21 mouse cellular contexts compared by ENCODE assay signal in genomic region chr8:83571791-83572190, GRCm38 (mm10). TPM values are rescaled to one million over a fixed set of nuclear protein-coding genes. Genes with fewer than 3 reads are reported as not detected.
DNase-seq lines count a peak whose midpoint lies in the region; ATAC-seq and TF ChIP-seq lines count a peak whose summit lies in the region.
"Had no signal": no experiment of that assay in that cellular context is flagged by ENCODE, and none has a peak within 500 bp of the region (broad histone marks: within the 10 kb centered on the region; RNA-seq: fewer than 3 reads in every experiment).

No protein-coding gene starts in this region.

- ATAC-seq in hindbrain, embryonic 13.5 days (ENCODE audit: low FRiP score): no peak
- ATAC-seq: activated CD4-positive, CD25-positive, alpha-beta regulatory T cell, adult 4 months; forebrain, embryonic 16.5 days; hindbrain, postnatal 0 days had no signal

- 88% methylated on average over 10 of the region's 10 CpGs for whole genome bisulfite sequencing in cerebellum, adult 2 months
- 92% methylated on average over 10 of the region's 10 CpGs for WGBS in limb, embryonic 10.5 days
- 95% methylated on average over 10 of the region's 10 CpGs for WGBS in hindbrain, embryonic 13.5 days

- no peak for TF ChIP-seq POLR2A in cerebellum, adult 2 months (IDR thresholded peaks at IDR 0.05; ENCODE audit: borderline replicate concordance, insufficient read depth, low read length)

- H3K36me3 ChIP-seq in limb, embryonic 10.5 days: peaks cover 78% of the 10 kb centered on the region
- H3K36me3 ChIP-seq in hindbrain, embryonic 13.5 days: peaks cover 57% of the 10 kb centered on the region

- peaks cover 34% of the 10 kb centered on the region for H3K4me1 ChIP-seq in cerebellum, adult 2 months (ENCODE audit: control insufficient read depth, insufficient read depth, low read length)
- peaks cover 40% of the 10 kb centered on the region for H3K4me1 ChIP-seq in limb, embryonic 10.5 days
- H3K4me1 ChIP-seq in hindbrain, embryonic 13.5 days (replicated peaks): peaks cover 48% of the 10 kb centered on the region

- H3K27ac ChIP-seq in cerebellum, adult 2 months (ENCODE audit: insufficient read depth, low read length): no peak overlapping the region
- H3K27ac ChIP-seq in limb, embryonic 10.5 days: no peak overlapping the region
- H3K27ac ChIP-seq in hindbrain, embryonic 13.5 days: no peak overlapping the region
- H3K27ac ChIP-seq: hindbrain, postnatal 0 days; liver, embryonic 13.5 days; midbrain, embryonic 12.5 days; neural tube, embryonic 12.5 days had no signal

- H3K27me3 ChIP-seq in cerebellum, adult 2 months (ENCODE audit: control insufficient read depth, insufficient read depth, low read length): no peaks in the 10 kb centered on the region
- H3K27me3 ChIP-seq in limb, embryonic 10.5 days (ENCODE audit: low read depth, poor library complexity, severe bottlenecking): no peaks in the 10 kb centered on the region
- H3K27me3 ChIP-seq in hindbrain, embryonic 13.5 days: no peaks in the 10 kb centered on the region
- H3K27me3 ChIP-seq: liver, embryonic 13.5 days; midbrain, embryonic 12.5 days; neural tube, embryonic 12.5 days had no signal

- no peak for TF ChIP-seq CTCF in cerebellum, adult 2 months (IDR thresholded peaks at IDR 0.05; ENCODE audit: borderline replicate concordance, insufficient read depth, low read depth, low read length)

- H3K4me2 ChIP-seq in hindbrain, embryonic 13.5 days: no peak overlapping the region
- H3K4me2 ChIP-seq: liver, embryonic 13.5 days; midbrain, embryonic 12.5 days; neural tube, embryonic 12.5 days had no signal

- no peak overlapping the region for H3K4me3 ChIP-seq in cerebellum, adult 2 months (replicated peaks; ENCODE audit: insufficient read depth, low read depth, low read length)
- H3K4me3 ChIP-seq in limb, embryonic 10.5 days: no peak overlapping the region
- no peak overlapping the region for H3K4me3 ChIP-seq in hindbrain, embryonic 13.5 days
- H3K4me3 ChIP-seq: liver, embryonic 13.5 days; midbrain, embryonic 12.5 days; neural tube, embryonic 12.5 days had no signal

- DNase-seq in cerebellum, adult 18-20 months: peak; percentile 3 to 6
- no peak for DNase-seq in cerebellum, postnatal 36 days
- DNase-seq in layer of hippocampus, adult 11-12 months (ENCODE audit: low spot score): peak; percentile 4
- no peak for DNase-seq in layer of hippocampus, adult 8-10 months (ENCODE audit: low spot score in 2 of 2)
- peak; percentile 8 to 16 for DNase-seq in cerebellum, adult 2 months
- peak; percentile 28 for DNase-seq in limb, embryonic 10.5 days (ENCODE audit: low spot score)
- no peak for DNase-seq in right cerebral cortex, postnatal 10 days (ENCODE audit: low spot score in 2 of 2)
- DNase-seq: gastrocnemius, postnatal 36 days; kidney, postnatal 25 days; liver, embryonic 13.5 days; lung, postnatal 14 days; retina, postnatal 1 day had no signal

- H3K9ac ChIP-seq in hindbrain, embryonic 13.5 days: no peak overlapping the region
- H3K9ac ChIP-seq: liver, embryonic 13.5 days; midbrain, embryonic 12.5 days; neural tube, embryonic 12.5 days had no signal

- no peaks in the 10 kb centered on the region for H3K9me3 ChIP-seq in limb, embryonic 10.5 days (replicated peaks)
- H3K9me3 ChIP-seq in hindbrain, embryonic 13.5 days: no peaks in the 10 kb centered on the region
- H3K9me3 ChIP-seq: liver, embryonic 13.5 days; midbrain, embryonic 12.5 days; neural tube, embryonic 12.5 days had no signal

RNA-seq across cellular contexts. Expression of gene Ndufb7, which starts 5.3 kb away (rescaled TPM):
- 100 to 1,000 TPM in 3 of 4 experiments, 10 to 100 TPM in 1; 97.6 to 159 (median 131) TPM for total RNA-seq in layer of hippocampus, adult 8-10 months (2022)
- polyA plus RNA-seq in cerebellum, adult 2 months (2012; rRNA removed): 394 and 445 TPM in 2 replicates
- polyA plus RNA-seq in limb, embryonic 10.5 days (2016; fragmentation: Nextera tagmentation; extraction: Ambion mirVana): 316 and 317 TPM in 2 replicates
- 375 and 381 TPM in 2 replicates for polyA plus RNA-seq in hindbrain, embryonic 13.5 days (2015; fragmentation: Nextera tagmentation; extraction: Ambion mirVana)

RNA-seq across cellular contexts. Expression of gene Tecr, which starts 36.0 kb away (rescaled TPM):
- 100 to 1,000 TPM; 568 to 585 (median 584) TPM for total RNA-seq in layer of hippocampus, adult 8-10 months (2022)
- 1,238 and 1,304 TPM in 2 replicates for polyA plus RNA-seq in cerebellum, adult 2 months (2012; rRNA removed)
- polyA plus RNA-seq in limb, embryonic 10.5 days (2016; fragmentation: Nextera tagmentation; extraction: Ambion mirVana): 684 and 695 TPM in 2 replicates
- 998 and 1,025 TPM in 2 replicates for polyA plus RNA-seq in hindbrain, embryonic 13.5 days (2015; fragmentation: Nextera tagmentation; extraction: Ambion mirVana)

RNA-seq across cellular contexts. Expression of gene Dnajb1, which starts 36.2 kb away (rescaled TPM):
- total RNA-seq in layer of hippocampus, adult 8-10 months (2022): 10 to 100 TPM; 30.9 to 52.4 (median 41.9) TPM
- polyA plus RNA-seq in cerebellum, adult 2 months (2012; rRNA removed): 29.9 and 33.0 TPM in 2 replicates
- polyA plus RNA-seq in limb, embryonic 10.5 days (2016; fragmentation: Nextera tagmentation; extraction: Ambion mirVana): 78.0 and 89.8 TPM in 2 replicates
- 54.1 and 54.2 TPM in 2 replicates for polyA plus RNA-seq in hindbrain, embryonic 13.5 days (2015; fragmentation: Nextera tagmentation; extraction: Ambion mirVana)

RNA-seq across cellular contexts. Expression of gene Olfr370, which starts 36.2 kb away (rescaled TPM):
- not detected for total RNA-seq in layer of hippocampus, adult 8-10 months (2022)
- not detected in 2 replicates for polyA plus RNA-seq in cerebellum, adult 2 months (2012; rRNA removed)
- not detected in 2 replicates for polyA plus RNA-seq in limb, embryonic 10.5 days (2016; fragmentation: Nextera tagmentation; extraction: Ambion mirVana)
- 0.05 and 0.09 TPM in 2 replicates for polyA plus RNA-seq in hindbrain, embryonic 13.5 days (2015; fragmentation: Nextera tagmentation; extraction: Ambion mirVana)
- total RNA-seq: gastrocnemius, postnatal 36 days; left cerebral cortex, adult 8-10 months had no signal
- polyA plus RNA-seq: activated CD4-positive, CD25-positive, alpha-beta regulatory T cell, adult 4 months; forebrain, embryonic 16.5 days; heart, embryonic 16.5 days; hindbrain, postnatal 0 days; liver, embryonic 13.5 days; midbrain, embryonic 12.5 days; neural tube, embryonic 12.5 days; stomach, embryonic 14.5 days had no signal

Comparison
In these comparisons a context has a peak if more than half of its experiments do, and no peak if none do; other contexts are left out.
1. DNase-seq: peak in cerebellum, adult 18-20 months (2 of 2), layer of hippocampus, adult 11-12 months (single experiment), cerebellum, adult 2 months (2 of 2) and limb, embryonic 10.5 days (single experiment); none in cerebellum, postnatal 36 days (0 of 2), layer of hippocampus, adult 8-10 months (0 of 2) and right cerebral cortex, postnatal 10 days (0 of 2).